Mouse (Mus musculus): ENCODE results near the gene Kcnk13. TPM values are rescaled to one million over a fixed set of nuclear protein-coding genes. Genes with fewer than 3 reads are reported as not detected.
"Not testable (repeated sequence)": the region's sequence is repeated elsewhere in the genome, so short reads cannot be mapped to it uniquely, and the experiment has no call there.

The Kcnk13 gene
- polyA plus RNA-seq, 1 experiment from 2014 or later: 3.6 TPM

GRCm38 (mm10) chr12:99965203-99966115, 1.2 kb downstream of the Kcnk13 start:
- under 1% methylated on average over 77 of the region's 77 CpGs for WGBS
- Histone ChIP-seq H3K4me2 (peak overlapping the region; percentile 86), H3K4me1 (ENCODE audit: insufficient read depth) (peaks cover 10% of the 10 kb centered on the region; the same call in 1 of the 2 replicates), H3K27me3 (ENCODE audit: insufficient read depth, low read length) (peaks cover 71% of the 10 kb centered on the region), H3K9ac (peak overlapping the region; percentile 56), H3K4me3 (ENCODE audit: low read depth, low read length) (peak overlapping the region; percentile 49), H3K36me3 (ENCODE audit: insufficient read depth) (no peaks in the 10 kb centered on the region), H3K9me3 (ENCODE audit: low read depth, low read length) (no peaks in the 10 kb centered on the region), H3K27ac (ENCODE audit: low read depth) (no peak overlapping the region)
- no peak for TF ChIP-seq CTCF (IDR thresholded peaks at IDR 0.05; ENCODE audit: low read depth)
- ATAC-seq (ENCODE audit: insufficient read depth) (peak; percentile 43), DNase-seq (peak; percentile 63)

- Histone ChIP-seq H3K27ac (ENCODE audit: low read depth) (no peak overlapping the region), H3K4me2 (peak overlapping the region; percentile 86), H3K9ac (peak overlapping the region; percentile 56), H3K36me3 (ENCODE audit: insufficient read depth) (no peaks in the 10 kb centered on the region), H3K4me3 (ENCODE audit: low read depth, low read length) (peak overlapping the region; percentile 49), H3K27me3 (ENCODE audit: insufficient read depth, low read length) (peaks cover 64% of the 10 kb centered on the region), H3K9me3 (ENCODE audit: low read depth, low read length) (no peaks in the 10 kb centered on the region), H3K4me1 (ENCODE audit: insufficient read depth) (peaks cover 10% of the 10 kb centered on the region; the same call in 1 of the 2 replicates)
- no peak for TF ChIP-seq CTCF (IDR thresholded peaks at IDR 0.05; ENCODE audit: low read depth)
- DNase-seq: peak; percentile 43
- ATAC-seq (ENCODE audit: insufficient read depth): no peak
- WGBS: 5% methylated on average over 25 of the region's 25 CpGs
These were observed 1.9 kb downstream of the Kcnk13 start for GRCm38 (mm10) chr12:99966116-99966770.

- Histone ChIP-seq H3K9ac (no peak overlapping the region), H3K27me3 (ENCODE audit: insufficient read depth, low read length) (peaks cover 63% of the 10 kb centered on the region), H3K27ac (ENCODE audit: low read depth) (no peak overlapping the region), H3K9me3 (ENCODE audit: low read depth, low read length) (no peaks in the 10 kb centered on the region), H3K4me2 (peak overlapping the region; percentile 86), H3K4me1 (ENCODE audit: insufficient read depth) (peaks cover 10% of the 10 kb centered on the region; the same call in 1 of the 2 replicates), H3K4me3 (ENCODE audit: low read depth, low read length) (peak overlapping the region; percentile 49), H3K36me3 (ENCODE audit: insufficient read depth) (no peaks in the 10 kb centered on the region)
- peak; percentile 32 for ATAC-seq (ENCODE audit: insufficient read depth)
- WGBS: 10% methylated on average over 12 of the region's 12 CpGs
- TF ChIP-seq CTCF (IDR thresholded peaks at IDR 0.05; ENCODE audit: low read depth): no peak
- DNase-seq: peak; percentile 65
These were observed 2.6 kb downstream of the Kcnk13 start for GRCm38 (mm10) chr12:99966881-99967363.

- no peak for TF ChIP-seq CTCF (IDR thresholded peaks at IDR 0.05; ENCODE audit: low read depth)
- H3K27ac ChIP-seq (ENCODE audit: low read depth): no peak overlapping the region
- no peak for ATAC-seq (ENCODE audit: insufficient read depth)
- H3K9ac ChIP-seq: no peak overlapping the region
- H3K4me2 ChIP-seq: no peak overlapping the region
- WGBS: 60% methylated on average over 4 of the region's 4 CpGs
- H3K4me1 ChIP-seq (ENCODE audit: insufficient read depth): 0 out of 2 replicates have a peak, but pooled peaks cover 7% of the 10 kb centered on the region
- no peaks in the 10 kb centered on the region for H3K9me3 ChIP-seq (ENCODE audit: low read depth, low read length)
- no peaks in the 10 kb centered on the region for H3K36me3 ChIP-seq (ENCODE audit: insufficient read depth)
- DNase-seq: no peak
- H3K27me3 ChIP-seq (ENCODE audit: insufficient read depth, low read length): peaks cover 43% of the 10 kb centered on the region
- no peak overlapping the region for H3K4me3 ChIP-seq (ENCODE audit: low read depth, low read length)
These were observed 5.6 kb downstream of the Kcnk13 start for GRCm38 (mm10) chr12:99969906-99970305.

- H3K36me3 ChIP-seq (ENCODE audit: insufficient read depth); H3K4me1 ChIP-seq (ENCODE audit: insufficient read depth); DNase-seq; H3K9me3 ChIP-seq (ENCODE audit: low read depth, low read length); ATAC-seq (ENCODE audit: insufficient read depth); H3K9ac ChIP-seq; H3K4me2 ChIP-seq; H3K4me3 ChIP-seq (ENCODE audit: low read depth, low read length); H3K27ac ChIP-seq (ENCODE audit: low read depth): not testable (repeated sequence)
- 67% methylated on average over 7 of the region's 7 CpGs for WGBS
- peaks cover 28% of the 10 kb centered on the region for H3K27me3 ChIP-seq (ENCODE audit: insufficient read depth, low read length)
These were observed 7.1 kb downstream of the Kcnk13 start for GRCm38 (mm10) chr12:99971205-99971894.

GRCm38 (mm10) chr12:99972825-99973224, 8.5 kb downstream of the Kcnk13 start:
- Histone ChIP-seq H3K9ac (no peak overlapping the region), H3K36me3 (ENCODE audit: insufficient read depth) (no peaks in the 10 kb centered on the region), H3K27me3 (ENCODE audit: insufficient read depth, low read length) (peaks cover 15% of the 10 kb centered on the region), H3K4me3 (ENCODE audit: low read depth, low read length) (no peak overlapping the region), H3K9me3 (ENCODE audit: low read depth, low read length) (no peaks in the 10 kb centered on the region), H3K4me1 (ENCODE audit: insufficient read depth) (no peaks in the 10 kb centered on the region), H3K4me2 (no peak overlapping the region), H3K27ac (ENCODE audit: low read depth) (no peak overlapping the region)
- 63% methylated on average over 7 of the region's 7 CpGs for WGBS
- peak; percentile 15; the same call in 1 of the 2 replicates for TF ChIP-seq CTCF (IDR thresholded peaks at IDR 0.05; ENCODE audit: low read depth)
- no peak for ATAC-seq (ENCODE audit: insufficient read depth)
- DNase-seq: no peak

All from lung, embryonic 14.5 days (tissue).